Mouse (Mus musculus): ENCODE measurements around the gene Elof1. TPM values are rescaled to one million over a fixed set of nuclear protein-coding genes. Genes with fewer than 3 reads are reported as not detected.

Gene Elof1
- polyA plus RNA-seq, 1 experiment from 2014 or later, result 171 TPM

GRCm38 (mm10) chr9:22134988-22135643 is 18.1 kb upstream of the Elof1 start:
- no peak overlapping the region for H3K27ac ChIP-seq
- no peak for ATAC-seq (ENCODE audit: low FRiP score, low read depth)
- no peaks in the 10 kb centered on the region for H3K36me3 ChIP-seq
- H3K9me3 ChIP-seq, result no peaks in the 10 kb centered on the region
- peaks cover 32% of the 10 kb centered on the region for H3K27me3 ChIP-seq (replicated peaks)
- WGBS, result 77% methylated on average over 9 of the region's 9 CpGs
- no peak overlapping the region for H3K4me2 ChIP-seq (replicated peaks)
- no peak overlapping the region for H3K4me3 ChIP-seq
- H3K4me1 ChIP-seq, result peaks cover 17% of the 10 kb centered on the region
- H3K9ac ChIP-seq, result no peak overlapping the region

GRCm38 (mm10) chr9:22134246-22134890 is 17.4 kb upstream of the Elof1 start:
- Histone ChIP-seq H3K27me3 (replicated peaks) (peaks cover 32% of the 10 kb centered on the region), H3K9ac (no peak overlapping the region), H3K4me3 (no peak overlapping the region), H3K4me1 (peaks cover 17% of the 10 kb centered on the region), H3K27ac (no peak overlapping the region), H3K4me2 (replicated peaks) (no peak overlapping the region), H3K9me3 (no peaks in the 10 kb centered on the region), H3K36me3 (no peaks in the 10 kb centered on the region)
- WGBS, result 87% methylated on average over 7 of the region's 7 CpGs
- ATAC-seq (ENCODE audit: low FRiP score, low read depth), result no peak

DNA sequence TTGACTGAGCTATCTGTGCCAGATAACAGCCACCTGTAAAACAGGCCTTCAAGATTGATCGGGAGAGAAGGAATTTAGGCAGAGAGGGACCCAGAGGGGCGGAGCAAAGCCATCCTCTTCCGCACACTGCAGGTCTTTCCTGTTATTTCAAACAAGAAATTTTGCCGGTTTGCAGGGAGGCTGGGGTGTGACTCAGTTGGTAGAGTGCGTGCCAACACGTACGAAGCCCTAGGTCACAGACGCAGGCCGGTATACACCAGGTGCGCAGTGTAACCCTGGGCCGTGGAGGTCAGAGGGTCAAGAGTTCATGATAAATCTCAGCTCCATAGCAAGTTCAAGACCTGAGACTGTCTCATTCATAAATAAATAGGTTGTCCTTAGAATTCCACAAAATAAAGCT is 15.2 kb upstream of the Elof1 start:
- Histone ChIP-seq H3K27ac (no peak overlapping the region), H3K9ac (no peak overlapping the region), H3K9me3 (no peaks in the 10 kb centered on the region), H3K36me3 (no peaks in the 10 kb centered on the region), H3K4me2 (replicated peaks) (peak overlapping the region; percentile 50), H3K27me3 (replicated peaks) (peaks cover 35% of the 10 kb centered on the region), H3K4me3 (no peak overlapping the region), H3K4me1 (peaks cover 13% of the 10 kb centered on the region; the same call in 1 of the 2 replicates)
- 49% methylated on average over 11 of the region's 11 CpGs for WGBS
- no peak for ATAC-seq (ENCODE audit: low FRiP score, low read depth)

GRCm38 (mm10) chr9:22131226-22131981 is 14.4 kb upstream of the Elof1 start:
- H3K27ac ChIP-seq, result no peak overlapping the region
- 2% methylated on average over 35 of the region's 35 CpGs for WGBS
- peak overlapping the region; percentile 11; the same call in 1 of the 2 replicates for H3K4me3 ChIP-seq
- H3K9ac ChIP-seq, result 0 out of 2 replicates have a peak overlapping the region, but pooled peaks have one; percentile 42
- peaks cover 30% of the 10 kb centered on the region for H3K27me3 ChIP-seq (replicated peaks)
- peak overlapping the region; percentile 50 for H3K4me2 ChIP-seq (replicated peaks)
- peaks cover 6% of the 10 kb centered on the region; the same call in 1 of the 2 replicates for H3K4me1 ChIP-seq
- ATAC-seq (ENCODE audit: low FRiP score, low read depth), result no peak
- no peaks in the 10 kb centered on the region for H3K36me3 ChIP-seq
- no peaks in the 10 kb centered on the region for H3K9me3 ChIP-seq

DNA sequence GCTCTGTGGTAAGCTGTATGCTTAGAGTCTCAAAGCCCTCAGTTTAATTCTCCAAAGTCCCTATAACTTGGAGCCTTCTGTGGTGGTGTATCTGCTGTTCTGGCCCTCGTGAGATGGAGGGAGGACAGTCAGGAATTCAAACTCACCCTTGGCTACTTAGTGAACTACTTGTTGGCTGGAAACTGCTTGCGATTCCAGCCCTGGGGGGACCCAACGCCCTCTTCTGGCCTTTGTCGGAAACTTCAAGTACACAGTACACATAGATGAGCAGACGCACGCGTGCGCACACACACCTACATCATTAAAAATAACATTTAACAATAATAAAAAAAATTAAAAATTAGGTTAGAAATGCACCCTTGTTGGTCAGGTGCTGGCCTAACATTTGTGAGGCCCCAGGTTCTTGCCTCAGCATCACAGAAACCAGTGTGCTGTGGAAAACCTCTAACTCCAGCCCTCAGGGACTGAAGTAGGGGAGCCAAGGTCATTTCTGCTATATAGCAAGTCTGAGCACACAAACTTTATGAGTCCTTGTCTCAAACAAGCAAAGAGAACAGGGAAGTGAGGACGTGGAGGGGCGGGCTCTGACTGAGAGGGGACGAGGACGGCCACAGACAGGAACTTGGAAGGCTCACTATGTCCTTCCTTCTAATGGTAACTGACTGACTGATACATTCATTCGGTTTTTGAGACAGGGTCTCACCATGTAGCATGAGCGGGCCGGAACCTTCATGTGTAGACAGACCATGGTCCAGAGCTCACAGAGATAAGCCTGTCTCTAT is 8.5 kb upstream of the Elof1 start:
- no peak overlapping the region for H3K4me3 ChIP-seq
- H3K36me3 ChIP-seq, result no peaks in the 10 kb centered on the region
- H3K27ac ChIP-seq, result no peak overlapping the region
- no peak overlapping the region for H3K4me2 ChIP-seq (replicated peaks)
- WGBS, result 87% methylated on average over 15 of the region's 15 CpGs
- no peaks in the 10 kb centered on the region for H3K4me1 ChIP-seq
- peaks cover 6% of the 10 kb centered on the region; the same call in 1 of the 2 replicates for H3K27me3 ChIP-seq (replicated peaks)
- ATAC-seq (ENCODE audit: low FRiP score, low read depth), result no peak
- no peak overlapping the region for H3K9ac ChIP-seq
- no peaks in the 10 kb centered on the region for H3K9me3 ChIP-seq

- no peak for ATAC-seq (ENCODE audit: low FRiP score, low read depth)
- 87% methylated on average over 3 of the region's 3 CpGs for WGBS
- Histone ChIP-seq H3K36me3 (no peaks in the 10 kb centered on the region), H3K9ac (no peak overlapping the region), H3K4me2 (replicated peaks) (no peak overlapping the region), H3K9me3 (no peaks in the 10 kb centered on the region), H3K27me3 (replicated peaks) (0 out of 2 replicates have a peak, but pooled peaks cover 2% of the 10 kb centered on the region), H3K4me1 (no peaks in the 10 kb centered on the region), H3K27ac (no peak overlapping the region), H3K4me3 (no peak overlapping the region)
Observed at GRCm38 (mm10) chr9:22124169-22124568, 7.2 kb upstream of the Elof1 start.

DNA sequence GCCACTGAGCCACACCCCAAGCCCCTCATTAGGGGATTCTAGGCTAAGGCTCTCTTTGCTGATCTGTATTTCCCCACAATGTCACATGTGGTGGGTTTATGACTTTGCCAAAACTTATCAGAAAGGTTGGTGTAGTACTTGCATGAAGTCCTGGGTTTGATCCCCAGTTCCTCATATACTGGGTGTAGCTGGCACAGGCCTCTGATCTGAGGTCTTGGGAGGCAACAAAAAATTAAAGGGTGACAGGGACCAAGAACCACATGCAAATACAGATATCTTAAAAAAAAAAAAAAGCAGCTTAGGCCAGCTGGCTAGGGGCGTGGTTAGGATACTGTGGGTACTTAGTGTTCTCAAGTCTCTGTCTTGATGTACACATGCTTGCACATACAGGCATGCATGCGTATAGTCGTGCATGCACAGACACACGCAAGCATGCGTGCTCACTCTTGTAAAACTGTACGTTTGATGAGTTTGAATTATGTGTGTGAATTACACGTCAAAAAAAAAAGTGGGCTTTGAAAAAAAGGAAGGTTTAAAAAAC is 6.2 kb upstream of the Elof1 start:
- Histone ChIP-seq H3K27ac (no peak overlapping the region), H3K9ac (no peak overlapping the region), H3K9me3 (no peaks in the 10 kb centered on the region), H3K4me2 (replicated peaks) (no peak overlapping the region), H3K4me3 (no peak overlapping the region), H3K36me3 (no peaks in the 10 kb centered on the region), H3K4me1 (no peaks in the 10 kb centered on the region), H3K27me3 (replicated peaks) (no peaks in the 10 kb centered on the region)
- ATAC-seq (ENCODE audit: low FRiP score, low read depth), result no peak
- WGBS, result 90% methylated on average over 7 of the region's 7 CpGs

DNA sequence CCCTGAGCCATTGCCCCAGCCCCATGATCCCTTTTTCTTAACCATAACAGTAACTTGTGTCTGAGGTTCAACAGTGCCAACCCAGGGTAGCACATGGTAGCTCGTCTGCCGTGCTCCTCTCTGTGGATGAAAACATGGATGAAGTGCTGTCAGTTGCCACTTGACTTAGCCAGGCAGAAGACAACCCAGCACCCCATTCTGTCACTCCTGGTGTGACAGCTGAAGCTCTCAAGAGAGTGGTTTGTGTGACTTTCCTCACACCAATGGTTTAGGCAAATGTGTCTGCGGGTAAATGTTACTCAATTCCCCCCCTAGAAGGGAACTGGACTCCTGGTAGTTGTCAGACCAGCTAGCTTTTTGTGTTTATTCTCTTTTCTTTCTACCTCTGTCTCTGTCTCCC is 5.0 kb upstream of the Elof1 start:
- Histone ChIP-seq H3K4me1 (no peaks in the 10 kb centered on the region), H3K4me3 (no peak overlapping the region), H3K27ac (no peak overlapping the region), H3K27me3 (replicated peaks) (no peaks in the 10 kb centered on the region), H3K9me3 (no peaks in the 10 kb centered on the region), H3K36me3 (no peaks in the 10 kb centered on the region), H3K9ac (no peak overlapping the region), H3K4me2 (replicated peaks) (no peak overlapping the region)
- no peak for ATAC-seq (ENCODE audit: low FRiP score, low read depth)
- 81% methylated on average over 3 of the region's 3 CpGs for WGBS

GRCm38 (mm10) chr9:22121545-22121944 is 4.6 kb upstream of the Elof1 start:
- no peaks in the 10 kb centered on the region for H3K4me1 ChIP-seq
- no peak overlapping the region for H3K4me2 ChIP-seq (replicated peaks)
- H3K36me3 ChIP-seq, result no peaks in the 10 kb centered on the region
- no peaks in the 10 kb centered on the region for H3K27me3 ChIP-seq (replicated peaks)
- H3K4me3 ChIP-seq, result no peak overlapping the region
- ATAC-seq (ENCODE audit: low FRiP score, low read depth), result no peak
- H3K9ac ChIP-seq, result no peak overlapping the region
- H3K27ac ChIP-seq, result no peak overlapping the region
- no peaks in the 10 kb centered on the region for H3K9me3 ChIP-seq

- no peak for ATAC-seq (ENCODE audit: low FRiP score, low read depth)
- H3K9me3 ChIP-seq, result no peaks in the 10 kb centered on the region
- no peak overlapping the region for H3K27ac ChIP-seq
- H3K36me3 ChIP-seq, result no peaks in the 10 kb centered on the region
- H3K27me3 ChIP-seq (replicated peaks), result no peaks in the 10 kb centered on the region
- H3K4me2 ChIP-seq (replicated peaks), result no peak overlapping the region
- peaks cover 10% of the 10 kb centered on the region for H3K4me1 ChIP-seq
- 95% methylated on average over 4 of the region's 4 CpGs for WGBS
- H3K9ac ChIP-seq, result no peak overlapping the region
- no peak overlapping the region for H3K4me3 ChIP-seq
Observed at GRCm38 (mm10) chr9:22119543-22119942, 2.6 kb upstream of the Elof1 start.

GRCm38 (mm10) chr9:22117754-22118456 is 933 bp upstream of the Elof1 start:
- Histone ChIP-seq H3K4me1 (peaks cover 10% of the 10 kb centered on the region), H3K36me3 (peaks cover 13% of the 10 kb centered on the region), H3K27ac (no peak overlapping the region), H3K9ac (peak overlapping the region; percentile 85; the same call in 1 of the 2 replicates), H3K9me3 (no peaks in the 10 kb centered on the region), H3K4me3 (peak overlapping the region; percentile 77), H3K27me3 (replicated peaks) (no peaks in the 10 kb centered on the region), H3K4me2 (replicated peaks) (peak overlapping the region; percentile 89)
- WGBS, result 45% methylated on average over 10 of the region's 10 CpGs
- ATAC-seq (ENCODE audit: low FRiP score, low read depth), result no peak
